27 mouse cellular contexts compared by ENCODE assay signal in genomic region chr1:171235791-171236190, GRCm38 (mm10). TPM values are rescaled to one million over a fixed set of nuclear protein-coding genes. Genes with fewer than 3 reads are reported as not detected.
A peak's percentile ranks its signal among the peaks of the same experiment; 100 is the strongest.
DNase-seq lines count a peak whose midpoint lies in the region; ATAC-seq and TF ChIP-seq lines count a peak whose summit lies in the region.
"Had no signal": no experiment of that assay in that cellular context is flagged by ENCODE, and none has a peak within 500 bp of the region (broad histone marks: within the 10 kb centered on the region; RNA-seq: fewer than 3 reads in every experiment).

No protein-coding gene starts in this region.

- H3K9me3 ChIP-seq in heart, embryonic 15.5 days (replicated peaks): no peaks in the 10 kb centered on the region
- no peaks in the 10 kb centered on the region for H3K9me3 ChIP-seq in heart, embryonic 10.5 days
- no peaks in the 10 kb centered on the region for H3K9me3 ChIP-seq in kidney, embryonic 15.5 days (replicated peaks)
- H3K9me3 ChIP-seq: forebrain, embryonic 10.5 days; forebrain, embryonic 13.5 days; G1E; hindbrain, embryonic 10.5 days; hindbrain, embryonic 13.5 days; intestine, embryonic 15.5 days had no signal

- peak; percentile 93 for DNase-seq in heart, adult 11 months
- DNase-seq in heart, adult 8-10 months (ENCODE audit: low spot score): no peak
- no peak for DNase-seq in heart, embryonic 10.5 days (ENCODE audit: low spot score)
- DNase-seq: adrenal gland, postnatal 14 days; B cell, adult 2 months; cerebellum, adult 18-20 months; cerebellum, adult 9-10 months; cerebellum, postnatal 14 days; gastrocnemius, postnatal 14 days; heart, postnatal 10 days; kidney, adult 11 months; kidney, adult 8-10 months had no signal

- H3K27me3 ChIP-seq in heart, embryonic 15.5 days: no peaks in the 10 kb centered on the region
- no peaks in the 10 kb centered on the region for H3K27me3 ChIP-seq in heart, embryonic 10.5 days (ENCODE audit: insufficient read depth, poor library complexity, severe bottlenecking)
- H3K27me3 ChIP-seq in myocyte (ENCODE audit: control insufficient read depth, insufficient read depth, insufficient read length): no peaks in the 10 kb centered on the region
- no peaks in the 10 kb centered on the region for H3K27me3 ChIP-seq in kidney, embryonic 15.5 days
- H3K27me3 ChIP-seq: CH12.LX; forebrain, embryonic 13.5 days; hindbrain, embryonic 13.5 days; intestine, embryonic 15.5 days; Patski had no signal

- peaks cover 16% of the 10 kb centered on the region; the same call in 1 of the 2 replicates for H3K4me1 ChIP-seq in heart, embryonic 15.5 days (replicated peaks)
- peaks cover 26% of the 10 kb centered on the region for H3K4me1 ChIP-seq in heart, embryonic 10.5 days
- peaks cover 18% of the 10 kb centered on the region for H3K4me1 ChIP-seq in bone marrow macrophage, adult 2 months (ENCODE audit: control insufficient read depth, insufficient read depth, low read length)
- H3K4me1 ChIP-seq in kidney, embryonic 15.5 days: peaks cover 11% of the 10 kb centered on the region; the same call in 1 of the 2 replicates
- H3K4me1 ChIP-seq: forebrain, embryonic 13.5 days; hindbrain, embryonic 13.5 days; intestine, embryonic 15.5 days had no signal

- no peak for TF ChIP-seq POLR2A in bone marrow macrophage, adult 2 months (IDR thresholded peaks at IDR 0.05; ENCODE audit: borderline replicate concordance, low read depth, low read length)
- TF ChIP-seq POLR2A in myocyte (IDR thresholded peaks at IDR 0.05; ENCODE audit: insufficient read length, low read depth): no peak

- no peak overlapping the region for H3K9ac ChIP-seq in heart, embryonic 15.5 days
- H3K9ac ChIP-seq in kidney, embryonic 15.5 days: no peak overlapping the region
- H3K9ac ChIP-seq: forebrain, embryonic 13.5 days; hindbrain, embryonic 13.5 days; intestine, embryonic 15.5 days had no signal

- no peak for TF ChIP-seq CTCF in bone marrow macrophage, adult 2 months (IDR thresholded peaks at IDR 0.05; ENCODE audit: low read depth, low read length)

- H3K79me2 ChIP-seq in myocyte (ENCODE audit: control insufficient read depth, insufficient read depth): no peaks in the 10 kb centered on the region

- H3K27ac ChIP-seq in heart, embryonic 15.5 days: 0 out of 2 replicates have a peak overlapping the region, but pooled peaks have one; percentile 1
- no peak overlapping the region for H3K27ac ChIP-seq in heart, embryonic 10.5 days
- peak overlapping the region; percentile 98 for H3K27ac ChIP-seq in bone marrow macrophage, adult 2 months (ENCODE audit: insufficient read depth, low read depth, low read length)
- H3K27ac ChIP-seq in kidney, embryonic 15.5 days: no peak overlapping the region
- H3K27ac ChIP-seq: forebrain, embryonic 10.5 days; forebrain, embryonic 13.5 days; hindbrain, embryonic 10.5 days; hindbrain, embryonic 13.5 days; intestine, embryonic 15.5 days had no signal

- H3K4me3 ChIP-seq in heart, embryonic 15.5 days: no peak overlapping the region
- H3K4me3 ChIP-seq in heart, embryonic 10.5 days: no peak overlapping the region
- no peak overlapping the region for H3K4me3 ChIP-seq in bone marrow macrophage, adult 2 months (ENCODE audit: insufficient read depth, low read length)
- H3K4me3 ChIP-seq in myocyte: no peak overlapping the region
- H3K4me3 ChIP-seq in kidney, embryonic 15.5 days (replicated peaks): no peak overlapping the region
- H3K4me3 ChIP-seq: forebrain, embryonic 10.5 days; forebrain, embryonic 13.5 days; hindbrain, embryonic 10.5 days; hindbrain, embryonic 13.5 days; intestine, embryonic 15.5 days had no signal

- H3ac ChIP-seq in myocyte (ENCODE audit: control insufficient read depth, insufficient read length): no peak overlapping the region

- no peak for ATAC-seq in heart, embryonic 15.5 days (replicated peaks; ENCODE audit: insufficient number of reproducible peaks, insufficient read depth, low FRiP score, low read depth)
- no peak for ATAC-seq in kidney, embryonic 15.5 days (replicated peaks; ENCODE audit: low FRiP score)
- ATAC-seq: forebrain, embryonic 13.5 days; forebrain, embryonic 16.5 days; hindbrain, embryonic 16.5 days; intestine, embryonic 15.5 days; Patski had no signal

- peaks cover 67% of the 10 kb centered on the region for H3K36me3 ChIP-seq in heart, embryonic 15.5 days
- H3K36me3 ChIP-seq in heart, embryonic 10.5 days: peaks cover 71% of the 10 kb centered on the region
- peaks cover 42% of the 10 kb centered on the region for H3K36me3 ChIP-seq in myocyte (ENCODE audit: control insufficient read depth, insufficient read depth)
- H3K36me3 ChIP-seq in kidney, embryonic 15.5 days: peaks cover 76% of the 10 kb centered on the region

- WGBS in heart, embryonic 15.5 days: 45% methylated on average over 4 of the region's 4 CpGs
- WGBS in heart, embryonic 10.5 days: 75% methylated on average over 4 of the region's 4 CpGs
- 91% methylated on average over 4 of the region's 4 CpGs for WGBS in kidney, embryonic 15.5 days

- H3K4me2 ChIP-seq in heart, embryonic 15.5 days: no peak overlapping the region
- peak overlapping the region; percentile 15 for H3K4me2 ChIP-seq in myocyte (ENCODE audit: low read depth)
- H3K4me2 ChIP-seq in kidney, embryonic 15.5 days: no peak overlapping the region
- H3K4me2 ChIP-seq: forebrain, embryonic 13.5 days; heart, embryonic 11.5 days; hindbrain, embryonic 13.5 days; intestine, embryonic 15.5 days had no signal

TF ChIP-seq in myocyte, 11 proteins besides CTCF, POLR2A, EP300 and RAD21:
- no peak for TF ChIP-seq REST (IDR thresholded peaks at IDR 0.05; ENCODE audit: insufficient read depth, insufficient read length)
- TF ChIP-seq CEBPB (IDR thresholded peaks at IDR 0.05; ENCODE audit: insufficient read depth, poor library complexity, severe bottlenecking): no peak
- TF ChIP-seq SRF (IDR thresholded peaks at IDR 0.05; ENCODE audit: control insufficient read depth, insufficient read length, low read depth): no peak
- TF ChIP-seq MYOD1 (IDR thresholded peaks at IDR 0.05; ENCODE audit: control insufficient read depth in 1 of 3, insufficient read length in 2 of 3, low read depth in 2 of 3): no peak
- TF ChIP-seq TCF3 (IDR thresholded peaks at IDR 0.05; ENCODE audit: insufficient read length, low read depth): no peak
- TF ChIP-seq E2F4 (IDR thresholded peaks at IDR 0.05; ENCODE audit: insufficient read depth): no peak
- no peak for TF ChIP-seq MYOG (IDR thresholded peaks at IDR 0.05; ENCODE audit: control insufficient read depth in 1 of 3, insufficient read depth in 1 of 3, insufficient read length in 2 of 3, low read depth in 2 of 3)
- no peak for TF ChIP-seq MAX (IDR thresholded peaks at IDR 0.05; ENCODE audit: low read depth)
- no peak for TF ChIP-seq POLR2AphosphoS2 (IDR thresholded peaks at IDR 0.05; ENCODE audit: insufficient read length, low read depth)
- no peak for TF ChIP-seq TCF12 (IDR thresholded peaks at IDR 0.05; ENCODE audit: insufficient read depth, poor library complexity, severe bottlenecking)
- no peak for TF ChIP-seq USF1 (IDR thresholded peaks at IDR 0.05; ENCODE audit: low read depth)
TF ChIP-seq in myocyte: peak in this region for 0.

RNA-seq across cellular contexts. Expression of gene Fcer1g, which starts 1.6 kb away (rescaled TPM):
- 10 to 100 TPM in 2 of 4 experiments, 1 to 10 TPM in 2; 8.2 to 14.4 (median 11.5) TPM for total RNA-seq in heart, adult 8-10 months (2022)
- polyA plus RNA-seq in heart, embryonic 15.5 days (2015; fragmentation: Nextera tagmentation; extraction: Ambion mirVana): 28.0 and 44.6 TPM in 2 replicates
- 4.9 and 12.1 TPM in 2 replicates for polyA plus RNA-seq in heart, embryonic 10.5 days (2016; fragmentation: Nextera tagmentation; extraction: Ambion mirVana)
- polyA plus RNA-seq in bone marrow macrophage, adult 2 months (2012; ENCODE audit: insufficient read depth, insufficient read length, missing spikeins): 3,398 and 3,733 TPM in 2 replicates
- polyA plus RNA-seq in myocyte (2012; fragmentation: generic; extraction: Trizol): not detected
- polyA plus RNA-seq in kidney, embryonic 15.5 days (2015; fragmentation: Nextera tagmentation; extraction: Ambion mirVana): 35.0 and 36.9 TPM in 2 replicates

RNA-seq across cellular contexts. Expression of gene Apoa2, which starts 10.9 kb away (rescaled TPM):
- total RNA-seq in heart, adult 8-10 months (2022): 1 to 10 TPM; 1.8 to 4.9 (median 1.9) TPM
- polyA plus RNA-seq in heart, embryonic 15.5 days (2015; fragmentation: Nextera tagmentation; extraction: Ambion mirVana): 9.2 and 43.9 TPM in 2 replicates
- polyA plus RNA-seq in heart, embryonic 10.5 days (2016; fragmentation: Nextera tagmentation; extraction: Ambion mirVana): 16.2 and 315 TPM in 2 replicates
- polyA plus RNA-seq in bone marrow macrophage, adult 2 months (2012; ENCODE audit: insufficient read depth, insufficient read length, missing spikeins): not detected in 2 replicates
- polyA plus RNA-seq in myocyte (2012; fragmentation: generic; extraction: Trizol): not detected
- 45.5 and 97.5 TPM in 2 replicates for polyA plus RNA-seq in kidney, embryonic 15.5 days (2015; fragmentation: Nextera tagmentation; extraction: Ambion mirVana)
- total RNA-seq: G1E; gastrocnemius, postnatal 14 days had no signal
- polyA plus RNA-seq: Patski had no signal

RNA-seq across cellular contexts. Expression of gene Tomm40l, which starts 13.5 kb away (rescaled TPM):
- 100 to 1,000 TPM in 1 of 4 experiments, 10 to 100 TPM in 3; 94.3 to 111 (median 97.4) TPM for total RNA-seq in heart, adult 8-10 months (2022)
- polyA plus RNA-seq in heart, embryonic 15.5 days (2015; fragmentation: Nextera tagmentation; extraction: Ambion mirVana): 55.6 and 57.9 TPM in 2 replicates
- 41.8 and 53.7 TPM in 2 replicates for polyA plus RNA-seq in heart, embryonic 10.5 days (2016; fragmentation: Nextera tagmentation; extraction: Ambion mirVana)
- polyA plus RNA-seq in bone marrow macrophage, adult 2 months (2012; ENCODE audit: insufficient read depth, insufficient read length, missing spikeins): 25.8 and 27.3 TPM in 2 replicates
- 49.4 TPM for polyA plus RNA-seq in myocyte (2012; fragmentation: generic; extraction: Trizol)
- 35.1 and 35.4 TPM in 2 replicates for polyA plus RNA-seq in kidney, embryonic 15.5 days (2015; fragmentation: Nextera tagmentation; extraction: Ambion mirVana)

RNA-seq across cellular contexts. Expression of gene Adamts4, which starts 14.4 kb away (rescaled TPM):
- total RNA-seq in heart, adult 8-10 months (2022): under 1 TPM; 0.19 to 0.60 (median 0.25) TPM
- polyA plus RNA-seq in heart, embryonic 15.5 days (2015; fragmentation: Nextera tagmentation; extraction: Ambion mirVana): 5.2 and 6.0 TPM in 2 replicates
- polyA plus RNA-seq in heart, embryonic 10.5 days (2016; fragmentation: Nextera tagmentation; extraction: Ambion mirVana): 2.6 and 2.8 TPM in 2 replicates
- polyA plus RNA-seq in bone marrow macrophage, adult 2 months (2012; ENCODE audit: insufficient read depth, insufficient read length, missing spikeins): 0.21 TPM in 1 of 2 replicates, not detected in the other
- 15.0 TPM for polyA plus RNA-seq in myocyte (2012; fragmentation: generic; extraction: Trizol)
- polyA plus RNA-seq in kidney, embryonic 15.5 days (2015; fragmentation: Nextera tagmentation; extraction: Ambion mirVana): 10.7 and 11.6 TPM in 2 replicates

RNA-seq across cellular contexts. Expression of gene Ndufs2, which starts 15.4 kb away (rescaled TPM):
- total RNA-seq in heart, adult 8-10 months (2022): 1,000 to 10,000 TPM; 1,619 to 1,708 (median 1,672) TPM
- 514 and 535 TPM in 2 replicates for polyA plus RNA-seq in heart, embryonic 15.5 days (2015; fragmentation: Nextera tagmentation; extraction: Ambion mirVana)
- polyA plus RNA-seq in heart, embryonic 10.5 days (2016; fragmentation: Nextera tagmentation; extraction: Ambion mirVana): 390 and 470 TPM in 2 replicates
- 122 and 131 TPM in 2 replicates for polyA plus RNA-seq in bone marrow macrophage, adult 2 months (2012; ENCODE audit: insufficient read depth, insufficient read length, missing spikeins)
- polyA plus RNA-seq in myocyte (2012; fragmentation: generic; extraction: Trizol): 409 TPM
- 276 and 283 TPM in 2 replicates for polyA plus RNA-seq in kidney, embryonic 15.5 days (2015; fragmentation: Nextera tagmentation; extraction: Ambion mirVana)

Comparison
In these comparisons a context has a peak if more than half of its experiments do, and no peak if none do; other contexts are left out.
1. H3K27ac ChIP-seq: peak in heart, embryonic 15.5 days (single experiment) and bone marrow macrophage, adult 2 months (single experiment); none in heart, embryonic 10.5 days (single experiment) and kidney, embryonic 15.5 days (single experiment).
2. RNA of gene Fcer1g, which starts 1.6 kb away (polyA plus RNA-seq): 3,398 to 3,733 TPM in bone marrow macrophage, adult 2 months; 35.0 to 36.9 TPM in kidney, embryonic 15.5 days, 28.0 to 44.6 TPM in heart, embryonic 15.5 days, 4.9 to 12.1 TPM in heart, embryonic 10.5 days and not detected in myocyte (single experiment); every median in the first group is over 10 times any median in the second.